Mouse (Mus musculus): ENCODE data around the gene Prss46. TPM values are rescaled to one million over a fixed set of nuclear protein-coding genes. Genes with fewer than 3 reads are reported as not detected.

The Prss46 gene
- total and polyA plus RNA-seq, 2 experiments = not detected

DNA sequence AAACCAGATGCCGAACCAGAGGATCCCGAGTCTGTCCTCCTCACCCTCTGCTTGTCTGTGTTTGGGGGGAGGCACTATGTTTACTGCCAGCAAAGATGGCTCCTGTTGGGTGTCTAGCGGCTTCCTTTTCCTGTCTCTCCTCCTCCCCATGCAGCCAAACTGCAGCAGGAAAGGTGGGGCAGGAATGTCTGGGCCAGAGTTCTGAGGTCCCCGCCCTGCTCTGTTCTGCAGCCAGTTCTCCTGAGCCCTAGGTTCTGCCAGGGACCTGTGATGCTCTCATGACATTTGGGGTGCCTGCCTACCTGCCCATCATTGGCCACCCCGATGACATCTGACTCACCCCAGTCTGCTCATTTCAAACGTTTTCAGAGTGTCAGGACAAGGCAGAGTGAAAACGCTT is 37.6 kb downstream of the Prss46 start:
- Histone ChIP-seq H3K79me2 (ENCODE audit: control insufficient read depth, insufficient read depth, low read length) (peaks cover 13% of the 10 kb centered on the region; the same call in 1 of the 2 replicates), H3K4me3 (ENCODE audit: insufficient read depth, low read depth, low read length) (no peak overlapping the region), H3K27ac (replicated peaks; ENCODE audit: insufficient read depth, low read depth, low read length) (no peak overlapping the region), H3K36me3 (ENCODE audit: control insufficient read depth, insufficient read depth, low read length) (peaks cover 2% of the 10 kb centered on the region; the same call in 1 of the 2 replicates), H3K9ac (ENCODE audit: low read depth, low read length) (no peak overlapping the region), H3K27me3 (ENCODE audit: control insufficient read depth, insufficient read depth, low read length) (no peaks in the 10 kb centered on the region), H3K4me1 (ENCODE audit: control insufficient read depth, insufficient read depth, low read length) (peaks cover 19% of the 10 kb centered on the region)
- no peak for DNase-seq (ENCODE audit: extremely low read depth, low read depth, low spot score)
- TF ChIP-seq POLR2A (IDR thresholded peaks at IDR 0.05; ENCODE audit: extremely low read depth, insufficient read depth, low read length) = no peak
- no peak for TF ChIP-seq CTCF (IDR thresholded peaks at IDR 0.05; ENCODE audit: low read depth, low read length)
- 74% methylated on average over 7 of the region's 7 CpGs for WGBS

DNA sequence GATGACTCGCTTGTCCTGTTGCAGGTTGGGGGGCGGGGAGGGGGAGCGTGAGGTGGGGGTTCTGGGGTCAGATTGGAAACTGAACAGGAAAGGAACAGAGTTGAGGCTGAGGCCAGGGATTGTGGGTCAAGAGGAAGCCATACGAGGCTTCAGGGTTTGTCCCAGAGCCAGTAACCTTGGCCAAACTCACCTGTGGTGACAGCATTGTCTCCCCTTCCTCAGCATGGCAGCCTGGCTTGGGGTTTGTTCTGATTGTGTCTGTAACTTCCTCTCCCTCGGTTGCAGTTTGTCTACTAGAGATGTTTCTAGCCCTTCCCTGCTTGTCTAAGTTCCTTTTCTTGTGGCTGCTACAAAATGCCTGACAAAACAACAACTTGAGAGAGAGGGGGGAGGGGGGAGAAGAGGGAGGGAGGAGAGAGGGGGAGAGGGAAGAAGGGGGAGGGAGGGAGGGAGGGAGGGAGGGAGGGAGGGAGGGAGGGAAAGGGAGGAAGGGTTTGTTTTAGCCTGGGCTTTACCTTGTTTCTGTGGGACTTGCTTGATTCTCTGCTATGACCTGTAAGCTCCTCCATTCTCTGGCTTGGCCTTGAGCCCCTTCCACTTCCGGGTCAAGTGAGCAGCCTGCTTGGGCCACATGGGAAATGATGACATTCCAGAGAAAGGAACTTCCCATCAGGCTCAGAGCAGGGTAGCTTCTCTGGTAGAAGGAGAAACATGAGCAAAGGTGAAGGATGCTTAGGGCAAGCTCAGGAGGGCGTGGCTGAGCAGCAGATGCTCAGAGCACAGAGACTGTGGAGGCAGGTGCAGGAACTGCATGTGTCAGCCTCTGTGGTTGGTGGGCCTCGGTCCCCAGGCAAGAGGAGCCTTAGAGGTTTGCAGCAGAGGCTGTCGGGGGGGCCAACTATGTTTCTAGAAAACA is 43.3 kb downstream of the Prss46 start:
- no peak for TF ChIP-seq POLR2A (IDR thresholded peaks at IDR 0.05; ENCODE audit: extremely low read depth, insufficient read depth, low read length)
- TF ChIP-seq CTCF (IDR thresholded peaks at IDR 0.05; ENCODE audit: low read depth, low read length) = no peak
- DNase-seq (ENCODE audit: extremely low read depth, low read depth, low spot score) = no peak
- no peaks in the 10 kb centered on the region for H3K27me3 ChIP-seq (ENCODE audit: control insufficient read depth, insufficient read depth, low read length)
- H3K9ac ChIP-seq (ENCODE audit: low read depth, low read length) = no peak overlapping the region
- no peak overlapping the region for H3K4me3 ChIP-seq (ENCODE audit: insufficient read depth, low read depth, low read length)
- H3K36me3 ChIP-seq (ENCODE audit: control insufficient read depth, insufficient read depth, low read length) = peaks cover 4% of the 10 kb centered on the region; the same call in 1 of the 2 replicates
- H3K4me1 ChIP-seq (ENCODE audit: control insufficient read depth, insufficient read depth, low read length) = peaks cover 7% of the 10 kb centered on the region
- no peak overlapping the region for H3K27ac ChIP-seq (replicated peaks; ENCODE audit: insufficient read depth, low read depth, low read length)
- H3K79me2 ChIP-seq (ENCODE audit: control insufficient read depth, insufficient read depth, low read length) = no peaks in the 10 kb centered on the region
- WGBS = 76% methylated on average over 9 of the region's 9 CpGs

DNA sequence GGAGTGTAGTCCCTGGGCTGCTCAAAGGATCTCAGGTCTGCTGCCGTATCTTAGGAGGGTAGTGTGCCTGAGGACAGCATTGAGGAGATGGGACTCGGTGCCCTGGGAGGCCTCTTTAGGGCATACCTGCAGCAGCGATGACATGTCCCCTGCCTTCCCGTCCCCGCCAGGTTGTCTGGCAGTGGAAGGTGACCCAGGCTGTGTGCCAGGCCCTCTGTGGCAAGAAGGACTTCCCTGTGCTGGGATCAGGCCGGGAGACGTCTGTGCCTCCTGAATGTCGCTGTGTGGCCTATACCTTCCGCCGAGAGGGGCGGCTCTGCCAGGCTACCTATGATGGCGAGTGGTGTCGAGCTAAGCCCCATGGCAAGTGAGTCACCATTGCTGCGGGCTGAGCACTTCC is 44.6 kb downstream of the Prss46 start:
- no peaks in the 10 kb centered on the region for H3K79me2 ChIP-seq (ENCODE audit: control insufficient read depth, insufficient read depth, low read length)
- no peak overlapping the region for H3K27ac ChIP-seq (replicated peaks; ENCODE audit: insufficient read depth, low read depth, low read length)
- no peak for TF ChIP-seq POLR2A (IDR thresholded peaks at IDR 0.05; ENCODE audit: extremely low read depth, insufficient read depth, low read length)
- no peak for TF ChIP-seq CTCF (IDR thresholded peaks at IDR 0.05; ENCODE audit: low read depth, low read length)
- H3K9ac ChIP-seq (ENCODE audit: low read depth, low read length) = no peak overlapping the region
- H3K4me3 ChIP-seq (ENCODE audit: insufficient read depth, low read depth, low read length) = no peak overlapping the region
- H3K27me3 ChIP-seq (ENCODE audit: control insufficient read depth, insufficient read depth, low read length) = no peaks in the 10 kb centered on the region
- peak; percentile 69 for DNase-seq (ENCODE audit: extremely low read depth, low read depth, low spot score)
- H3K4me1 ChIP-seq (ENCODE audit: control insufficient read depth, insufficient read depth, low read length) = peaks cover 7% of the 10 kb centered on the region
- peaks cover 8% of the 10 kb centered on the region; the same call in 1 of the 2 replicates for H3K36me3 ChIP-seq (ENCODE audit: control insufficient read depth, insufficient read depth, low read length)
- 61% methylated on average over 14 of the region's 14 CpGs for WGBS

DNA sequence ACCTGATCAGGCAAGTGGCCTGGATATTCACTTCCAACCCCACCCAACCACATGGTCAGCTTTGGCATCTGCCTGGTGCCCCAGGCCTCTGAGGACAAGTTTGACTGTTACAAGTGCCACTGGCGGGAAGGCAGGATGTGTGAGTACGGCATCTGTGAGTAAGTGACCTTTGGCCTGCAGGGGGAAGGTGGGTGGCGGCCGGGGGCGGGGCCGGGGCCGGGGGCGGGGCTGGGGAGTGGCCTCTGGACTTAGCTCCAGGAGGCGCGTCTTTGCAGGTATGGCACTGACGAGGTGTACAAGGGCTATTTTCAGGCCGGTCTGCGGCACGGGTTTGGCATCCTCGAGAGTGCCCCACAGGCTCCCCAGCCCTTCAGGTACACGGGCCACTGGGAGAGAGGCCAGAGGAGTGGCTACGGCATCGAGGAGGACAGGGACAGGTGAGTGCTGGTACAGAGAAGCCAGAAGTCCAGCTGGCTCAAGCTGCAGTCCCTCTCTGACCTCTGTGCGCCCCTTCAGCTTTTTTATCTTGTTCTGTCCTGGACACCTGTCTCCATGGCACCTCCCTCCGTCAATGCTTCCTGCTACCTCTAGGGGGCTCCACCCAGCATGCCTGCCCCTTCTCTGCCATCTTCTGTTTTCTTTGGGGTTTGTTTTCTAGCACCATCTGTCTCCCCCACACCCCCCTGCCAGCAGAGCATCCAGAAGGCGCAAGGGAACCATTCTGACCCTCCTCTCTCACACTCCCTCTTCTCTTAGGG is 45.9 kb downstream of the Prss46 start:
- WGBS = 15% methylated on average over 21 of the region's 21 CpGs
- TF ChIP-seq CTCF (IDR thresholded peaks at IDR 0.05; ENCODE audit: low read depth, low read length) = peak; percentile 67
- TF ChIP-seq POLR2A (IDR thresholded peaks at IDR 0.05; ENCODE audit: extremely low read depth, insufficient read depth, low read length) = no peak
- H3K79me2 ChIP-seq (ENCODE audit: control insufficient read depth, insufficient read depth, low read length) = no peaks in the 10 kb centered on the region
- peaks cover 7% of the 10 kb centered on the region for H3K4me1 ChIP-seq (ENCODE audit: control insufficient read depth, insufficient read depth, low read length)
- H3K36me3 ChIP-seq (ENCODE audit: control insufficient read depth, insufficient read depth, low read length) = peaks cover 10% of the 10 kb centered on the region; the same call in 1 of the 2 replicates
- peak; percentile 77 for DNase-seq (ENCODE audit: extremely low read depth, low read depth, low spot score)
- H3K9ac ChIP-seq (ENCODE audit: low read depth, low read length) = peak overlapping the region; percentile 47; the same call in 1 of the 2 replicates
- peak overlapping the region; percentile 47 for H3K27ac ChIP-seq (replicated peaks; ENCODE audit: insufficient read depth, low read depth, low read length)
- peak overlapping the region; percentile 13; the same call in 1 of the 2 replicates for H3K4me3 ChIP-seq (ENCODE audit: insufficient read depth, low read depth, low read length)
- H3K27me3 ChIP-seq (ENCODE audit: control insufficient read depth, insufficient read depth, low read length) = no peaks in the 10 kb centered on the region

DNA sequence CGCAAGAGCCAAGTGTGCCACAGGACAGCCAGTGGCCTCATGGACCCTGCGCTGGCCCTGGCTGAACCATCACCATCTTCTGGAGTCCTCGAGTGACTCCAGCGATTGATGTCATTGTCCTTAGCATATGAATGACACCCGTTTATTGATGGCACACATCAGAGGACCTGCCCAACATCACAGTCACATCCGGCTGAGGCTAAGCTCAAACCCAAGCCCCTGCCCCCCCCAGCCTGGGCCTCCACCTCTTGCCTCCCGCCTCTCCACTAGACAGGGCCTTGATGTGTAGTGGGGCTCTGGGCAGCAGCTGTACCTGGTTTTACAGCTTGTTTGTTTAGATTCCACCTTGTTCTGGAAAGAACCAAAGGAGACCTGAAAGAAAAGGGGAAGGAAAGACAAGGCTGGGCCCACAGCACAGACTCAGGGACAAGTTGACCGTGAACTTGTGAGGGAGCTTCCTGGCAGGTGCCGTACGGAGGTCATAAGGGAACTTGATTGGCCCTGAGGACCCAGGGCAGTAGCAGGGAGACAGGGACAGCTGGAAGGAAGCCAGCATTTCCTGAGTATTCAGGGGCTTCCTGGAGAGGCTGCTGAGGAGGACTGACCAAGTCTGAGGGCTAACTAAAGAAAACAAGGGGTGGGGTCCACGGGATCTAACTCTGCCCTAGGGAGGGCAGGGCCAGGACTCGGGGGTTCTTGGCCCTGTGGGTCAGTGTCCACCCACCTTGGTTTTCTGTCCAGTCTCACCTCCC is 46.9 kb downstream of the Prss46 start:
- H3K9ac ChIP-seq (ENCODE audit: low read depth, low read length) = no peak overlapping the region
- DNase-seq (ENCODE audit: extremely low read depth, low read depth, low spot score) = peak; percentile 49

More for the DNA sequence above, 46.9 kb downstream of the Prss46 start:
- TF ChIP-seq POLR2A (IDR thresholded peaks at IDR 0.05; ENCODE audit: extremely low read depth, insufficient read depth, low read length) (no peak), CTCF (IDR thresholded peaks at IDR 0.05; ENCODE audit: low read depth, low read length) (no peak)
- H3K4me3 ChIP-seq (ENCODE audit: insufficient read depth, low read depth, low read length) = no peak overlapping the region
- no peak overlapping the region for H3K27ac ChIP-seq (replicated peaks; ENCODE audit: insufficient read depth, low read depth, low read length)
- H3K36me3 ChIP-seq (ENCODE audit: control insufficient read depth, insufficient read depth, low read length) = peaks cover 11% of the 10 kb centered on the region; the same call in 1 of the 2 replicates
- H3K79me2 ChIP-seq (ENCODE audit: control insufficient read depth, insufficient read depth, low read length) = no peaks in the 10 kb centered on the region
- WGBS = 61% methylated on average over 12 of the region's 12 CpGs
- peaks cover 7% of the 10 kb centered on the region for H3K4me1 ChIP-seq (ENCODE audit: control insufficient read depth, insufficient read depth, low read length)
- no peaks in the 10 kb centered on the region for H3K27me3 ChIP-seq (ENCODE audit: control insufficient read depth, insufficient read depth, low read length)

Measured in liver, adult 2 months (tissue).